Mouse (Mus musculus) stomach, embryonic 15.5 days (tissue): ENCODE measurements at regions not wholly inside any gene's neighbourhood (a gene's known extent, or its start where the extent isn't known, plus 50 kb on each side); places are given as distances from the start of the nearest gene placed in this dataset.

Source experiments
- ATAC-seq: fragments of 200-750 bp; cut with Nextera tagmentation; 2 replicates; pipeline ENCODE4 v1.8.0; 2017; ENCODE audit warnings: low read depth, moderate number of reproducible peaks, moderate TSS enrichment; ENCODE audit not compliant: insufficient read depth, low FRiP score
- H3K27ac ChIP-seq: fragments of 300-500 bp; sonication (generic); 2 replicates; pipeline ENCODE4 v1.5.1; 2015; ENCODE audit warnings: mild to moderate bottlenecking, inconsistent platforms
- H3K27me3 ChIP-seq: fragments of 300-500 bp; sonication (generic); replicated peaks from 2 replicates; pipeline ENCODE4 v1.6.1; 2015; ENCODE audit warnings: inconsistent platforms
- H3K36me3 ChIP-seq: fragments of 300-500 bp; sonication (generic); 2 replicates; pipeline ENCODE4 v1.6.1; 2015; ENCODE audit warnings: inconsistent platforms
- H3K4me1 ChIP-seq: fragments of 300-500 bp; sonication (generic); 2 replicates; pipeline ENCODE4 v1.6.1; 2015; ENCODE audit warnings: inconsistent platforms
- H3K4me2 ChIP-seq: fragments of 300-500 bp; sonication (generic); 2 replicates; pipeline ENCODE4 v1.6.1; 2015; ENCODE audit warnings: mild to moderate bottlenecking, inconsistent platforms
- H3K4me3 ChIP-seq: fragments of 300-500 bp; sonication (generic); replicated peaks from 2 replicates; pipeline ENCODE4 v1.5.1; 2015; ENCODE audit warnings: inconsistent platforms
- H3K9ac ChIP-seq: fragments of 300-500 bp; sonication (generic); 2 replicates; pipeline ENCODE4 v1.6.1; 2015; ENCODE audit warnings: inconsistent platforms
- H3K9me3 ChIP-seq: fragments of 300-500 bp; sonication (generic); 2 replicates; pipeline ENCODE4 v1.6.1; 2016; ENCODE audit warnings: inconsistent platforms
- WGBS: fragments of 180-500 bp; shearing (Covaris S2); methylation state at CpG from one replicate; pipeline ENCODE4 v1.1.7; 2015; 5-methylcytosine and 5-hydroxymethylcytosine counted together

DNA sequence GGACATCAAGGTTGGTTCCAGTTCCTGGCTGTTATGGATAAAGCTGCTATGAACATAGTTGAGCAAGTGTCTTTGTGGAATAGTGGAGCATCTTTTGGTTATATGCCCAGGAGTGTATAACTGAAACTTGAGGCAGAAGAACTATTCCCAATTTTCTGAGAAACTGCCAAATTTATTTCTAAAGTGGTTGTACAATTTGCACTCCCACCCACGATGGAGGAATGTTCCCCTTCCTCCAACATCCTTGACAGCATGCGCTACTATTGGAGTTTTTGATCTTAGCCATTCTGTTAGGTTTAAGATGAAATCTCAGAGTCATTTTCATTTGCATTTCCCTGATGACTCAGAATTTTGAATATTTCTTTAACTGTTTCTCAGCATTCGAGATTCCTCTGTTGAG, 607.6 kb downstream of the Fat4 start:
- Histone ChIP-seq H3K4me1 (no peaks in the 10 kb centered on the region), H3K27ac (no peak overlapping the region), H3K4me2 (no peak overlapping the region), H3K27me3 (no peaks in the 10 kb centered on the region), H3K4me3 (no peak overlapping the region), H3K9ac (no peak overlapping the region), H3K36me3 (no peaks in the 10 kb centered on the region), H3K9me3 (no peaks in the 10 kb centered on the region)
- no peak for ATAC-seq
- WGBS, result 84% methylated on average over 3 of the region's 3 CpGs

DNA sequence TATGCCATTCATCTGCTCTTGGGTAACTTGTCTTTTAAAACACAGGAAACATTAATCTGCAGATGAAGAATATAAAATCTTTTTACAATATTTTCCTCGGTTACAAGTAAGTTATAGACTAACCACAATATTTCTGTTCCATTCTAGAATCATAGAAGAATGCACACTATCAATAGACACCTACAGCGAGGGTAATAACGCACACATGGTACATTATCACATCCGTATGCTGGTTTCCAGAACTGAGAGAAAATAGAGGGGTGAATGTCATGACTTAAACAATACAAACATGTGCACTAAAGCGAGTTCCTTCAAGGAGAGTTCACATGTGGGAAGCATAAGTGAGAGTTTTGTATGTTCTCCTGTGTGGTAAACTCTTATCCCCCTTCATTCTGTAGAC, 641.3 kb downstream of the Fat4 start:
- WGBS, result 87% methylated on average over 5 of the region's 5 CpGs
- H3K9ac ChIP-seq, result no peak overlapping the region

DNA sequence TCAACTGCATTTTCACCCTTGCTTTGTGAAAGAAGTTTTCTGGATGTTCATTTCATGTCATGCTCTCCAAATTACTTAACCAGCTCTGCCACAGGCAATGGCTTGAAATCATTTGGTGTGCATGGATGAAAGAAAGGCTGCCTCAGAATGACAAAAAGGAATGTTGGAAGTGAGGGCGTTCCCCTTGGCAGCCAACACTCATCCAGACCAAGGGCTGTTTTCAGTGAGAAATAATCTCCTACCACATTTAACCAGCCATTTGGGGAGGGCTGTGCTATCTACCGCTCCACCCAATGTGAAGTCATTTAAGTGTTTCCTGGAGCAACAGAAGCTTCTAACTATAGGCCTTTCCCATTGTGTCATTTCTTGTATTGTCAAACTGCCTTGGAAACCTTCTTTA, 650.8 kb downstream of the Fat4 start:
- no peak overlapping the region for H3K9ac ChIP-seq
- ATAC-seq, result no peak
- H3K4me3 ChIP-seq, result no peak overlapping the region
- no peak overlapping the region for H3K4me2 ChIP-seq
- 89% methylated on average over 2 of the region's 2 CpGs for WGBS
- no peaks in the 10 kb centered on the region for H3K36me3 ChIP-seq
- no peaks in the 10 kb centered on the region for H3K27me3 ChIP-seq
- no peak overlapping the region for H3K27ac ChIP-seq
- H3K4me1 ChIP-seq, result no peaks in the 10 kb centered on the region
- H3K9me3 ChIP-seq, result no peaks in the 10 kb centered on the region

More for the DNA sequence above, 641.3 kb downstream of the Fat4 start:
- Histone ChIP-seq H3K4me1 (no peaks in the 10 kb centered on the region), H3K9me3 (no peaks in the 10 kb centered on the region), H3K4me3 (no peak overlapping the region), H3K36me3 (no peaks in the 10 kb centered on the region), H3K4me2 (no peak overlapping the region), H3K27me3 (no peaks in the 10 kb centered on the region), H3K27ac (no peak overlapping the region)
- no peak for ATAC-seq

DNA sequence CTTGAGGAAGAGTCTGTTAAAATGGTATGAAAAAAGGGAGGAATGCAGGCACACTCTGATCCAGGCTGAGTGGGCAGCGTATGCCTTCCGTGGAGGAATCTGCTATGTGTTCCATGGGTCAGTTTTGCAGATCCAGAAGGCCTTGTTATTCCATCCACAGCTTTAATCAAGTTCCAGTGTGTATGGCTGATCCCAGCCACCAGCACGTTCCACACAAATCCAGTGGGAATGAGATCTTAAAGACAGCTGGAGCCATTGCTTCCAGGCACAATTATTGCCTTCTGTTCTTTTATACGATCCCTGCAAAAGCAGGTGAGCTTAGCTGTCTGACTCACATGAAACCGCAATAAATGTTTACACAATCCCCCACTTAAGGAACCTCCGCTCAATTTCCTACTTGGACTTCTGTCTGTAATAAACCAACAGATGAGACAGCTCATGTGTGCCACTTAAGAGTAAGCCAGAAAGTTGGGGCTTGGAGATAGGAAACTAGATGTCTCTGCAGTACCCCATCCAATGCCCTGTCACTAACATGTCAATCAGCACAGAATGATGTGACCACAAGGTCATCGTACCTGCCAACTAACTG, 653.9 kb downstream of the Fat4 start:
- Histone ChIP-seq H3K27me3 (no peaks in the 10 kb centered on the region), H3K9ac (no peak overlapping the region), H3K9me3 (no peaks in the 10 kb centered on the region), H3K36me3 (no peaks in the 10 kb centered on the region), H3K4me2 (no peak overlapping the region), H3K4me1 (no peaks in the 10 kb centered on the region), H3K4me3 (no peak overlapping the region), H3K27ac (no peak overlapping the region)
- ATAC-seq, result no peak
- WGBS, result 60% methylated on average over 7 of the region's 7 CpGs

GRCm38 (mm10) chr3:39559460-39560041, 672.8 kb downstream of the Fat4 start:
- 82% methylated on average over 3 of the region's 3 CpGs for WGBS
- no peak overlapping the region for H3K27ac ChIP-seq
- no peak overlapping the region for H3K4me2 ChIP-seq
- ATAC-seq, result no peak
- H3K27me3 ChIP-seq, result no peaks in the 10 kb centered on the region
- no peak overlapping the region for H3K4me3 ChIP-seq
- H3K9me3 ChIP-seq, result no peaks in the 10 kb centered on the region
- no peaks in the 10 kb centered on the region for H3K36me3 ChIP-seq
- H3K4me1 ChIP-seq, result no peaks in the 10 kb centered on the region
- H3K9ac ChIP-seq, result no peak overlapping the region

DNA sequence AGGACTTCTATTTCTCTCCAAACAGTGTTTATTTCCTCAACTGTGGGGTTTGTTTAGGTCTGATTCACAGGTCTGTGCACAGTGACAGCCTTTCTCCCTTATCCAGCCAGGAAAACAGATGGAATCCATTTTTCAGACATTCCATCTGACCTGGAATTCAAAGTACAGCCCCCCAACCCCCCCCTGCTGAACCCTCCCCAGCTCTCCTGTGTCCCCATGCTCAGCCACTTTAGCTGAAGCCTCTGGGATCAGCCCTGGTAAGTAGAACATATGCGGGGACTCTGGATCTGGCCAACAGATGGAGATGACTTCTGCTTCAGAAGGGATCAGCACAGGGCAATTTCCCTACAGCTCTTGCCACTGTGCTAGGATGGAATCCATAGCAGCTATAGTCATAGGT, 674.2 kb downstream of the Fat4 start:
- Histone ChIP-seq H3K9me3 (no peaks in the 10 kb centered on the region), H3K4me2 (no peak overlapping the region), H3K4me3 (no peak overlapping the region), H3K9ac (no peak overlapping the region), H3K27me3 (no peaks in the 10 kb centered on the region), H3K27ac (no peak overlapping the region), H3K4me1 (no peaks in the 10 kb centered on the region), H3K36me3 (no peaks in the 10 kb centered on the region)
- WGBS, result 64% methylated on average over 1 of the region's 1 CpGs
- no peak for ATAC-seq

GRCm38 (mm10) chr3:39571444-39572237, 684.9 kb downstream of the Fat4 start:
- Histone ChIP-seq H3K4me3 (no peak overlapping the region), H3K27me3 (no peaks in the 10 kb centered on the region), H3K9ac (no peak overlapping the region), H3K27ac (no peak overlapping the region), H3K36me3 (no peaks in the 10 kb centered on the region), H3K4me2 (no peak overlapping the region), H3K9me3 (no peaks in the 10 kb centered on the region), H3K4me1 (no peaks in the 10 kb centered on the region)
- WGBS, result 88% methylated on average over 5 of the region's 5 CpGs
- no peak for ATAC-seq

DNA sequence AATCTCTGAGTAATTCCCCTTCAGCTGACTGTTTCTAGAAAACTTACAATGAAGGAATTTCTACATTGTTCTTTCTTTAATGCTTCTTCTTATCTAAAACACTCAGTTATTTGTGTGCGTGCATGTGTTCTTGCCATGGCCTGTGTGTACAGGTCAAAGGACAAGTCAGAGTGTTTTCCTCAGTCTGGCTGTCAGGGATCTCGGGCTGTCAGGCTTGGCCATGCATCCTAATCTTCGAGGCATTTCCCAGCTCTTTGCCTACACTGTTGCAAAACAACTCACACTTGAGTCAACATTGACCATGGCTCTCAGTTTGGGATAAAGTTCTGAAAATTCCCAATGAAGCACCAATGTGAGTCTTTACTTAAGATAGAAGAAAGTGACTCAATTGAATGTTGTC, 688.5 kb downstream of the Fat4 start:
- ATAC-seq, result no peak
- whole genome bisulfite sequencing, result 67% methylated on average over 3 of the region's 3 CpGs
- H3K4me3 ChIP-seq, result no peak overlapping the region

GRCm38 (mm10) chr3:39591312-39591711, 704.6 kb downstream of the Fat4 start:
- H3K4me3 ChIP-seq, result no peak overlapping the region
- H3K4me2 ChIP-seq, result no peak overlapping the region
- no peak overlapping the region for H3K9ac ChIP-seq
- no peaks in the 10 kb centered on the region for H3K36me3 ChIP-seq
- H3K27me3 ChIP-seq, result no peaks in the 10 kb centered on the region
- H3K27ac ChIP-seq, result no peak overlapping the region
- no peaks in the 10 kb centered on the region for H3K9me3 ChIP-seq
- ATAC-seq, result no peak
- no peaks in the 10 kb centered on the region for H3K4me1 ChIP-seq
- WGBS, result 58% methylated on average over 2 of the region's 2 CpGs

More for the DNA sequence above, 688.5 kb downstream of the Fat4 start:
- no peaks in the 10 kb centered on the region for H3K27me3 ChIP-seq
- H3K27ac ChIP-seq, result no peak overlapping the region
- no peaks in the 10 kb centered on the region for H3K4me1 ChIP-seq
- no peaks in the 10 kb centered on the region for H3K36me3 ChIP-seq
- no peak overlapping the region for H3K9ac ChIP-seq
- H3K9me3 ChIP-seq, result no peaks in the 10 kb centered on the region
- no peak overlapping the region for H3K4me2 ChIP-seq

DNA sequence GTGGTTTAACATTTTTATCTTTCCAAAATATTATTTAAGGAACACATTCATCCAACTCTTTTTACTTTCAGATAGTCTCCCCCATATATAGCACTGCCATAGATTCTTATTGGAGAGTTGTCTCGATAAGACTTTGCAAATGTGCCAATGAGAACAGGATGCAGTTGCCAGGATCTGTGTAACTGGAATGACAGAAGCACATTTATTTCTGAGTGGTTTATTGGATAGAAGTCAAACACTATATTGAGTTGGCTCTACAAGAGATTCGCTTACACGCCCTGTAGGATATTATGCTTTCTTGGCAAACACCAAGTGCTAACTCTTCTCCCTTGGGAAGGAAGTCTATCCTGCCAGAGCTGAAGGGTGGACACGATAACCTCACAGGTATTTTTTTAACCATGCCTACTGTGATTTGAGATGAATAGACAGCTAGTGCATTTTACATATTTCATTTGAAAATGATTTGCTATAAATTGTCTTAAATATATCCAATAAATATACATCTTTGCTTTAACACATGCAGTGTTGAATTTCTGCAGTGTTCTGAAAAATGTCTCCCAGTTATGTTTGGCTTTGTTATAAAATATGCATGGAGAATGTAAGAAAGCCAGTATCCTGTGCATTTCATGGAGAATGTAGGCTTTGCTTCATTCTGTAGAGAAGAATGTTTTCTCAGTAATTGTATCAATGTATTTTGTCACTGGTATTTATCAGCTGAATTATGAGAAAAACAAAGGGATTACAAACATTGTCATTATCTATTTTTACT, 705.8 kb downstream of the Fat4 start:
- H3K9me3 ChIP-seq, result no peaks in the 10 kb centered on the region
- H3K4me3 ChIP-seq, result no peak overlapping the region
- H3K27ac ChIP-seq, result no peak overlapping the region
- no peak overlapping the region for H3K9ac ChIP-seq
- no peaks in the 10 kb centered on the region for H3K36me3 ChIP-seq
- no peak overlapping the region for H3K4me2 ChIP-seq
- ATAC-seq, result no peak
- H3K4me1 ChIP-seq, result no peaks in the 10 kb centered on the region
- no peaks in the 10 kb centered on the region for H3K27me3 ChIP-seq
- WGBS, result 63% methylated on average over 4 of the region's 4 CpGs

- WGBS, result 79% methylated on average over 3 of the region's 3 CpGs
- Histone ChIP-seq H3K9ac (no peak overlapping the region), H3K9me3 (no peaks in the 10 kb centered on the region)
Observed at GRCm38 (mm10) chr3:39609937-39610336, 723.2 kb downstream of the Fat4 start.

GRCm38 (mm10) chr3:39612408-39612807, 725.7 kb downstream of the Fat4 start:
- 47% methylated on average over 7 of the region's 7 CpGs for WGBS
- Histone ChIP-seq H3K9ac (no peak overlapping the region), H3K4me2 (no peak overlapping the region), H3K4me3 (no peak overlapping the region), H3K36me3 (no peaks in the 10 kb centered on the region), H3K27ac (no peak overlapping the region), H3K4me1 (no peaks in the 10 kb centered on the region), H3K27me3 (no peaks in the 10 kb centered on the region), H3K9me3 (no peaks in the 10 kb centered on the region)
- no peak for ATAC-seq

More at GRCm38 (mm10) chr3:39609937-39610336, 723.2 kb downstream of the Fat4 start:
- no peaks in the 10 kb centered on the region for H3K4me1 ChIP-seq
- no peak overlapping the region for H3K27ac ChIP-seq
- no peak overlapping the region for H3K4me2 ChIP-seq
- H3K4me3 ChIP-seq, result no peak overlapping the region
- H3K36me3 ChIP-seq, result no peaks in the 10 kb centered on the region
- H3K27me3 ChIP-seq, result no peaks in the 10 kb centered on the region
- no peak for ATAC-seq
